Mouse (Mus musculus): Measurements from ENCODE around the gene Slc12a5. TPM values are rescaled to one million over a fixed set of nuclear protein-coding genes. Genes with fewer than 3 reads are reported as not detected.

Slc12a5 gene
- total RNA-seq, 2 experiments from 2014 or later = 451 to 495 TPM

Other genes with a start within 250 kb of the Slc12a5 start
- gene Spint5, start 245.5 kb upstream of the Slc12a5 start, total RNA-seq (2021) = not detected
- 1 to 10 TPM in 1 of 2 experiments, under 1 TPM in 1; 0.92 to 1.1 TPM for gene Wfdc3, start 214.9 kb upstream of the Slc12a5 start, total RNA-seq (2021)
- 10 to 100 TPM; 32.8 to 35.6 TPM for gene Dnttip1, start 214.8 kb upstream of the Slc12a5 start, total RNA-seq (2021)
- 1 to 10 TPM; 2.0 to 3.0 TPM for gene Ube2c, start 190.9 kb upstream of the Slc12a5 start, total RNA-seq (2021)
- 1 to 10 TPM in 1 of 2 experiments, not detected in 1; 1.1 TPM for gene Tnnc2, start 180.8 kb upstream of the Slc12a5 start, total RNA-seq (2021)
- gene Snx21, start 175.0 kb upstream of the Slc12a5 start, total RNA-seq (2021) = 10 to 100 TPM; 46.0 to 46.8 TPM
- 10 to 100 TPM; 25.8 to 27.7 TPM for gene Acot8, start 155.9 kb upstream of the Slc12a5 start, total RNA-seq (2021)
- 1 to 10 TPM; 7.7 to 8.3 TPM for gene Zswim3, start 155.7 kb upstream of the Slc12a5 start, total RNA-seq (2021)
- 10 to 100 TPM; 21.4 to 22.0 TPM for gene Zswim1, start 138.1 kb upstream of the Slc12a5 start, total RNA-seq (2021)
- gene Spata25, start 132.3 kb upstream of the Slc12a5 start, total RNA-seq (2021) = not detected
- 10 to 100 TPM; 88.4 to 91.6 TPM for gene Ctsa, start 127.9 kb upstream of the Slc12a5 start, total RNA-seq (2021)
- 1 to 10 TPM; 3.6 to 4.5 TPM for gene Neurl2, start 127.3 kb upstream of the Slc12a5 start, total RNA-seq (2021)
- 10 to 100 TPM; 86.5 to 92.3 TPM for gene Pltp, start 103.1 kb upstream of the Slc12a5 start, total RNA-seq (2021)
- gene Pcif1, start 81.5 kb upstream of the Slc12a5 start, total RNA-seq (2021) = 10 to 100 TPM; 38.7 to 41.4 TPM
- gene Zfp335, start 49.0 kb upstream of the Slc12a5 start, total RNA-seq (2021) = 10 to 100 TPM; 24.1 to 25.4 TPM
- gene Mmp9, start 20.0 kb upstream of the Slc12a5 start, total RNA-seq (2021) = 1 to 10 TPM; 1.4 to 1.9 TPM
- gene Ncoa5, start 74.1 kb downstream of the Slc12a5 start, total RNA-seq (2021) = 10 to 100 TPM; 53.2 to 54.6 TPM
- gene Cd40, start 94.8 kb downstream of the Slc12a5 start, total RNA-seq (2021) = 1 to 10 TPM in 1 of 2 experiments, under 1 TPM in 1; 0.82 to 1.4 TPM
- gene 1700025C18Rik, start 129.9 kb downstream of the Slc12a5 start, total RNA-seq (2021) = not detected

Data from left cerebral cortex, postnatal 14 days (tissue).